Mouse (Mus musculus) MEL (cell line): ENCODE measurements at regions not wholly inside any gene's neighbourhood (a gene's known extent, or its start where the extent isn't known, plus 50 kb on each side); places are given as distances from the start of the nearest gene placed in this dataset.

Experiments used
- CTCF ChIP-seq, 3 experiments: IDR thresholded peaks in 2 of 3; conservative IDR thresholded peaks in 1 of 3; 2 replicates each; pipeline ENCODE4 v1.5.1; 2011 to 2012; ENCODE audit warnings: low read length in 3 of 3, low read depth in 2 of 3, mild to moderate bottlenecking in 2 of 3, improper control_type of control experiment in 1 of 3, inconsistent platforms in 1 of 3, mixed read lengths in 1 of 3, moderate library complexity in 1 of 3; ENCODE audit not compliant: control insufficient read depth in 1 of 3, insufficient read depth in 1 of 3, poor library complexity in 1 of 3, severe bottlenecking in 1 of 3
- POLR2A ChIP-seq, 2 experiments: IDR thresholded peaks; 2 replicates each; pipeline ENCODE4 v1.6.1; 2011 to 2012; ENCODE audit warnings: low read length in 2 of 2, mild to moderate bottlenecking in 2 of 2, control low read depth in 1 of 2, improper control_type of control experiment in 1 of 2, low read depth in 1 of 2, moderate library complexity in 1 of 2; ENCODE audit not compliant: control insufficient read depth in 1 of 2, insufficient read depth in 1 of 2, poor library complexity in 1 of 2
- RAD21 ChIP-seq: IDR thresholded peaks from 2 replicates; pipeline ENCODE4 v1.6.1; 2011; ENCODE audit warnings: mild to moderate bottlenecking, low read depth, low read length, improper control_type of control experiment
- RCOR1 ChIP-seq: IDR thresholded peaks from 2 replicates; pipeline ENCODE4 v1.6.1; 2012; ENCODE audit warnings: low read depth, mild to moderate bottlenecking, inconsistent platforms, low read length, improper control_type of control experiment

DNA sequence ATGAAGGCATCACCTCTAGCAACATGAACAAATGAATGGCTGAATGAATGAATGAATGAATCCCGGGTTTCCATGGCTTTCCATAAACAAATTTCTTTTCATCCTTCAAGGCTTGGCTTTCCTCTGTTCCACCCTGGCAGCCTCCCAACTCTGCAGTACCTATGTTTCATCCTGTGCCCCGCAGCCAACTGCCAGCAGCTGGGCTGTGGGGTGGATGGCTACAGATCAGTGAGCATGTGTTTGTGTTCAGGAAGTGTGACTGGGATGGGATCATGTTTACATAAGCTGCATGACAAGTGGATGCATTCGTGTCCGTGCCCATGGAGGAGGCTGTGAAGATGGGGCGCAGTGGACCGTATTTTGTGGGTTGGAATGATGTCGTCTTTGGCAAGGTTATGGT is 200.5 kb upstream of the Sulf2 start:
- no peak for TF ChIP-seq CTCF (IDR thresholded peaks at IDR 0.05 in 2 of 3, conservative IDR thresholded peaks at IDR 0.05 in 1 of 3; ENCODE audit: control insufficient read depth in 1 of 3, insufficient read depth in 1 of 3, low read depth in 2 of 3, low read length in 3 of 3, poor library complexity in 1 of 3, severe bottlenecking in 1 of 3)
- no peak for TF ChIP-seq POLR2A (IDR thresholded peaks at IDR 0.05; ENCODE audit: control insufficient read depth in 1 of 2, insufficient read depth in 1 of 2, low read depth in 1 of 2, low read length in 2 of 2, poor library complexity in 1 of 2)
- no peak for TF ChIP-seq RAD21
- no peak for TF ChIP-seq RCOR1
